Mouse (Mus musculus): ENCODE measurements around the gene Dap. TPM values are rescaled to one million over a fixed set of nuclear protein-coding genes. Genes with fewer than 3 reads are reported as not detected.
A peak's percentile ranks its signal among the peaks of the same experiment; 100 is the strongest.

The Dap gene
- polyA plus RNA-seq, 1 experiment from 2014 or later, result 83.1 TPM

DNA sequence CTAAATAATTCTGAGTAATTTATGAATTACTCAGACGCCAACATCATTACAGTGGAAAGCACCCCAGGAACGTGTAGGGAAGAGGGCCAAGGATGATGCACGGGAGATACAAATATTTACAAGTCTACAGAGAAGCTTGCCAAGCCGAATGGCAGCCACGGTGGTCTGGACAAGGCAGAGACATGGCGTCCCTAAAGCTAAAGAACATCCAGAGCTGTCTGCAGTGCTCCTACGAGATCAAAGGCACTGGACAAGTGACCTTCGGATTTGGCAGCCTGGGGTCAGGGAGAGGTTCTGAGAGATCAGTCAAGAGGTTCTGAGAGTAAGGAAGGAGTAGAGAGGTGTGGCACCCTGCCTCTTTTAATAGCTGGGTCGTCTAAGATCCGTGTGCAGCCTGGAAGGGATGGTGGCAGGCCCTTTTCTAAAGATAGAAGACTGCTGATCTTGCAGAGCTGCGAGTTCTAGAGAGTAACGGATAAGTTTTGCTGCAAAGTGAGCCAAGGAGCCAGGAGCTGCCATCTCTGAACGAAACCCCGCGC, 449 bp upstream of the Dap start:
- Histone ChIP-seq H3K9ac (peak overlapping the region; percentile 31), H3K4me3 (peak overlapping the region; percentile 73), H3K27me3 (no peaks in the 10 kb centered on the region), H3K4me2 (peak overlapping the region; percentile 69), H3K9me3 (no peaks in the 10 kb centered on the region), H3K4me1 (peaks cover 17% of the 10 kb centered on the region; the same call in 1 of the 2 replicates), H3K27ac (peak overlapping the region; percentile 51), H3K36me3 (no peaks in the 10 kb centered on the region)
- WGBS, result 25% methylated on average over 15 of the region's 15 CpGs
- ATAC-seq (ENCODE audit: borderline replicate concordance, extremely low read depth, low FRiP score, low TSS enrichment), result peak; percentile 36; the same call in 1 of the 2 replicates

DNA sequence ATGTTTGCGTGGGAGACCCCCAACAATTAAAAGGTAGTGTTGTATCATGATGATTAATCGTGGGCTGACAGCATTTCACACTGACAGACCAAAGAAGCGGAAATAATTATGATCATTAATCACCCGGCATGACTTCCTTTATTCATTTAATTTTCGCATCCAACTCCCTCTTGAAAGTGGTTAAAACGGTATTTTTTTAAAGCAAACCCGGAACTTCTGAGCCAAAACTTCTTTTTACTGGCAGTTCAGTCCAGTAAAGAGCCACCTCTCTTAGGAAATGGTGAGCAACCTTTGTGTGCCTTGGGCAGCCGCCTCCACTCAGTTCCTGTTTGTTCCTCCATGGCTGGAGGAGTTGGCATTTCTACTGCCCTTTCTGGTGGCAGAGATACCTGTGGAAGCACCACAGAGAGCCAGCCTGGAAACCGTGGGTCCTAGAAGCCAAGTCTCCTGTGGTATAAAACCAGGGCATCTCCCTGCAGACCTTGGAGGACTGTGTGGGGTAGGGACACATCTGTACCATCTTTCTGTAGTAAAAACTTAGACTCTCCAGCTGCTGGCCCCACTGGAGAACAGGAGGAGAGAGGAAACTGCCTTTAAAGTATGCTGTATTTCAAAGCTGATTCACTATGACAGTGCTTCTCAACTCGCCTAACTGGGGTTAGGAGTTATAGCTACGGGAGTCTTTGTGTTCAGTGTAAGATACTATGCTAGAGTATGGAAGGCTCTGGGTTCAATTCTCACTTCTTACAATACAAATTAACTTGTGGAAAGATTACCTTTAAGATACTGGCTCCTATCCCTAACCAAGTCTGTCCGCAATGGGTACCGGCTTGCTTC, 910 bp downstream of the Dap start:
- Histone ChIP-seq H3K27me3 (no peaks in the 10 kb centered on the region), H3K4me2 (peak overlapping the region; percentile 69), H3K36me3 (no peaks in the 10 kb centered on the region), H3K9ac (peak overlapping the region; percentile 88), H3K9me3 (no peaks in the 10 kb centered on the region), H3K27ac (peak overlapping the region; percentile 80), H3K4me3 (peak overlapping the region; percentile 73), H3K4me1 (peaks cover 17% of the 10 kb centered on the region; the same call in 1 of the 2 replicates)
- no peak for ATAC-seq (ENCODE audit: borderline replicate concordance, extremely low read depth, low FRiP score, low TSS enrichment)
- 27% methylated on average over 13 of the region's 13 CpGs for WGBS

DNA sequence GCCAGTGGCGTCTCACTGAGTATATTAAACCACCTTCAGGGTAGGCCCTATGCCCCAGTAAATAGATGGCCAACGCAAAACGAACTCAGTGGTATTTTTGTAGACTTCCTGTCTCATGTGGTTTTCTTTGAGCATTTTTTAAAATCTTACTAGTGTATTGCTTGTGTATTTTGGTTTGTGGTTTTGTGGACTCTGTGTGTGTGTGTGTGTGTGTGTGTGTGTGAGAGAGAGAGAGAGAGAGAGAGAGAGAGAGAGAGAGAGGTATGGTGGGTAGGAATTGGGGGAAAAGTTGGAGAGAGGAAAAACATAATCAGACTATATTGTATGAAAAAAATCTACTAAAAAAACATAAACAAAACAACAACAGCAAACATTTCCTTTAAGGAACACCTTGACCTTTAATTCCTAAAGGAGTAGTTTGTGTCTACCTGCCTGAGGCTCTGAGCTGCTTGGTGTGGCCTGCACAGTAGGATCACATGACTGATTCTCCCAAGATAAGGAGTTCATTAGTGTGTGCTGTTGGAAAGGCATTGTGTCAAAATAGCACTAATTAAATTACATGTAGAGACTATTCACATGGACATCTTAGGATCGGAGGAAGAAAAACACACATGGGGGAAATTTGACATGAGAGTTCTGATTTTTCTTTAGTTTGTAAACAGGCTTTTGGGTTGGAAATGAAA, 1.7 kb downstream of the Dap start:
- ATAC-seq (ENCODE audit: borderline replicate concordance, extremely low read depth, low FRiP score, low TSS enrichment), result no peak
- Histone ChIP-seq H3K9me3 (no peaks in the 10 kb centered on the region), H3K9ac (0 out of 2 replicates have a peak overlapping the region, but pooled peaks have one; percentile 88), H3K4me3 (peak overlapping the region; percentile 73), H3K4me1 (peaks cover 17% of the 10 kb centered on the region; the same call in 1 of the 2 replicates), H3K4me2 (peak overlapping the region; percentile 69), H3K27ac (peak overlapping the region; percentile 80; the same call in 1 of the 2 replicates), H3K27me3 (no peaks in the 10 kb centered on the region), H3K36me3 (no peaks in the 10 kb centered on the region)
- WGBS, result 78% methylated on average over 4 of the region's 4 CpGs

DNA sequence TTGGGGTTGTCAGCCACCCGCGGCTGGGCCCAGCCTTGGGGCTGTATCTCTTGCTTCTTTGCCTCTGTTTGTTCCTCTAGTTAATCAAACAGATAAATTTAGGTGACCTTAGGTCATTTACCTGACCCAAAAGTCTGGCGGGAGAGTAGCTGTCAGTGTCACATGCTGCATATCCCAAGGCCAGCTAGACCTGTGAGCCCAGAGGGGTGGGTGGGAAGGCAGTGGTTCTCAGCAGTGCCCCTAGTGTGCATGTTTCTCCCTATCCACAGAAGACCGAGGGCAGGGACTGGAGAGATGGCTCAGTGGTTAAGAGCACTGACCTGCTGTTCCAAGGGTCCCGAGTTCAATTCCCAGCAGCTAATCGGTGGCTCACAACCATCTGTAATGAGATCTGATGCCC, 2.4 kb downstream of the Dap start:
- no peak overlapping the region for H3K9ac ChIP-seq
- 58% methylated on average over 6 of the region's 6 CpGs for WGBS
- no peaks in the 10 kb centered on the region for H3K36me3 ChIP-seq

DNA sequence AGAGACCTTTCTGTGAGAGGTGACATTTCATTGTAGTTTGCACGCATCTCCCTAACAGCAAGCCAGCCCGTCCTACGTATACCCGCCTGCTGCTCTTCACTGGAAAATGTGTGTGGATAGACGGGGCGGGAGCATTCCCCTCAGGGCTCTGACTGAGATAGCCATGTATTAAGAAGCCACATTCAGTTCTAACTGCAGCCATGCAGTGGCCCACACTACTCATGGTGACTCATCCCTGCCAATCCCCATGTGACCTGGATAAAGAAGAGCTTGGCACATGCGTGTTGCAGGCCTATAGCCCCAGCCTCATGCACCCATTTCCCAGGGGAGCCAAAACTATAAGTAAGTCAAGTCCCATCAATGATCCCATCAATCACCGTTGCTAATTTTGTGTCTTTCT, 3.7 kb downstream of the Dap start:
- H3K9ac ChIP-seq, result no peak overlapping the region
- no peaks in the 10 kb centered on the region for H3K36me3 ChIP-seq
- H3K9me3 ChIP-seq, result no peaks in the 10 kb centered on the region
- peaks cover 17% of the 10 kb centered on the region; the same call in 1 of the 2 replicates for H3K4me1 ChIP-seq
- no peaks in the 10 kb centered on the region for H3K27me3 ChIP-seq
- no peak overlapping the region for H3K27ac ChIP-seq
- H3K4me3 ChIP-seq, result no peak overlapping the region
- ATAC-seq (ENCODE audit: borderline replicate concordance, extremely low read depth, low FRiP score, low TSS enrichment), result no peak
- H3K4me2 ChIP-seq, result no peak overlapping the region
- 93% methylated on average over 8 of the region's 8 CpGs for WGBS

More for the DNA sequence above, 2.4 kb downstream of the Dap start:
- peaks cover 17% of the 10 kb centered on the region; the same call in 1 of the 2 replicates for H3K4me1 ChIP-seq
- no peak for ATAC-seq (ENCODE audit: borderline replicate concordance, extremely low read depth, low FRiP score, low TSS enrichment)
- H3K27ac ChIP-seq, result no peak overlapping the region
- no peaks in the 10 kb centered on the region for H3K9me3 ChIP-seq
- H3K27me3 ChIP-seq, result no peaks in the 10 kb centered on the region
- H3K4me2 ChIP-seq, result 0 out of 2 replicates have a peak overlapping the region, but pooled peaks have one; percentile 69
- no peak overlapping the region for H3K4me3 ChIP-seq

DNA sequence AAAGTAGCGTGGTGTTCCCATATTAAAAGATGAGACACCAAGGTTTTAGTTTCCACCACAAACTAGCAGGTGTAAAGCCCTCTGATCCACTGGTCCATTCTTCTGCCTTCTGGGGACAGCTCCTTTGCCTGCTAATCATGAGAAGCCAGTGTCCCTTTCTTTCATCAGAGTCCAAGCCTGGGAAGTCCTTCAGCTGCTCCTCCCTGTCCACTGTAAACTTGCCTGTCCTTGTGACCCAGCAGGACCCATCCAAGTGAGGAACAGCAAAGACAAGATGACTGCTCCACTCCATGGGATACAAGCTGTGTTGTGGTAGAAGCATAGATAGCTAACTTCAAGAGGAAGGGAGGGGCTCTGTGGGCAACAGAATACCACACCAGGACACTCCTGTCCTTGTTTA, 8.9 kb downstream of the Dap start:
- Histone ChIP-seq H3K9me3 (no peaks in the 10 kb centered on the region), H3K4me2 (no peak overlapping the region), H3K27ac (no peak overlapping the region), H3K4me3 (no peak overlapping the region), H3K9ac (no peak overlapping the region), H3K4me1 (0 out of 2 replicates have a peak, but pooled peaks cover 7% of the 10 kb centered on the region), H3K27me3 (no peaks in the 10 kb centered on the region), H3K36me3 (0 out of 2 replicates have a peak, but pooled peaks cover 6% of the 10 kb centered on the region)
- WGBS, result 94% methylated on average over 1 of the region's 1 CpGs
- ATAC-seq (ENCODE audit: borderline replicate concordance, extremely low read depth, low FRiP score, low TSS enrichment), result no peak

DNA sequence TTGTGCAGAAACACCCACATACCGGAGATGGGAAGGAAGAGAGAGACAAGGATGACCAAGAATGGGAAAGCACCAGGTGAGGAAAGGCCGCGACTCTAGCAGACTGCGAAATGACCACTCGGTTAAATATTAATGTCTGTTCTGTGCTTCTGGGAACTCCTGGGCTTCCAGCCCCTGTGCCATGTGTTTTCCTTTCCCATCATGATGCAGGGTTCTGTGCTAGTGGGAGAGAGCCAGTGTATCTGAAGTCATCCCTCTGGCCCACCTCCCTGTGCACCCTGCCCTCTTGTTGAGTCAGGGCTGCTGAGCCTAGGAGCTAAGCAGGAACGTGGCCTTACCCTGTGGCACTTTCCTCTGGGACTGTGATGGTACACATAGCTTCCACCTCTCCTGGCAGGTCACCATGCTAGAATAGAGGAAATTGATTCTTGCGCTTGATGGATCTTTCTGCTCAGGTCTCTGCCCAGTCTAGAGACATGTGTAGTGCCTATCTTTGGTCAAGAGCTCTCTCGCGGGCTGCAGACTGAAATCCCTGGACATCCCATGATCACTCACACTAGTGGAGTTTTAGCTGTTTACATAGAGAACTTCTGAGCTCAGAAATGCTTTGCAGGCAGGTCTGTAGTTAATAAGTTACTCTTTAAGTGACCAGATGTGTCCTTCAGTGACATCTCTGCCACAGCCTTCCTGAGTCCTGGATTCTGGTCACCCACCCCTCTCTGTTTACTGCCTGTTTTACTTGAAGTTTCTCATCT, 11.9 kb downstream of the Dap start:
- H3K4me1 ChIP-seq, result 0 out of 2 replicates have a peak, but pooled peaks cover 7% of the 10 kb centered on the region
- no peaks in the 10 kb centered on the region for H3K27me3 ChIP-seq
- H3K9ac ChIP-seq, result no peak overlapping the region
- WGBS, result 71% methylated on average over 9 of the region's 9 CpGs
- H3K36me3 ChIP-seq, result peaks cover 17% of the 10 kb centered on the region; the same call in 1 of the 2 replicates
- H3K4me3 ChIP-seq, result no peak overlapping the region
- no peak overlapping the region for H3K27ac ChIP-seq
- ATAC-seq (ENCODE audit: borderline replicate concordance, extremely low read depth, low FRiP score, low TSS enrichment), result no peak
- no peaks in the 10 kb centered on the region for H3K9me3 ChIP-seq
- no peak overlapping the region for H3K4me2 ChIP-seq

DNA sequence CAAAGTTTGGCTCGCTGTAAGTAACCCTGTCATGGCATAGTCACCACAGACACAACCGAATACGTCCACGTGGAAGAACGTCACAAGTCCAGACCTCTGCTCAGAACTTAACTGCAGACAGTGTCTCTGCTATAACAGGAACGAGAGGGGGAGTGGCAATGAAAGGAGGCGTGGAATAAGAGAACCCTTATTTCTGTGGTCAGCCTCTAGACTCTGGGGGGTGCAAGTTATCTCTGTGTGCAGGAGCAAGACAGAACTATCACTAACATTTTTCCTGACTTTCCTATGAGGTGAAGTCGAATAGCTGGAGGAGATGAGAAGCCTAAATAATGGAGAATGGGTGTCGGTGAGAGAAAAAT, 12.4 kb downstream of the Dap start:
- no peak for ATAC-seq (ENCODE audit: borderline replicate concordance, extremely low read depth, low FRiP score, low TSS enrichment)
- Histone ChIP-seq H3K9ac (no peak overlapping the region), H3K9me3 (no peaks in the 10 kb centered on the region), H3K4me3 (no peak overlapping the region), H3K36me3 (peaks cover 21% of the 10 kb centered on the region; the same call in 1 of the 2 replicates), H3K4me1 (0 out of 2 replicates have a peak, but pooled peaks cover 7% of the 10 kb centered on the region), H3K27me3 (no peaks in the 10 kb centered on the region), H3K27ac (no peak overlapping the region), H3K4me2 (no peak overlapping the region)
- WGBS, result 81% methylated on average over 9 of the region's 9 CpGs

DNA sequence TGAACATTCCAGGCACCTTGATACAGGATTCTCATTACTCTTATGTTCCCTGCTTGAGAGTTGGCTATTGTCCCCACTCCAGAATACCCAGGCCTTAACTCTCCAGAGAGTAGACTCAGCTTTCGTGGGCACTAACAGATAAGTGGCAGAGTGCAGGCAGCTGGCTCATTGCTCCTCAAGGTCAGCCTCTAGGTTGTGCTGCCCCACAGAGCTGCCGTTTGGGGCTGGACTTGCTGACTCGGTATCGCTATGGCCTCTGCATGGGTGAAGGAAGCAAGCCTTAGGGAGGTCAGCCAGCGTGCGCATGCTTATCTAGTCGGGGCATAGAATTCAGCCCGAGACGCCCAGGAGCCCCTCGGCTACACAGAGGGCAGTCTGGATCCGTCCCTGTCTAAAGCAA, 13.3 kb downstream of the Dap start:
- Histone ChIP-seq H3K9me3 (no peaks in the 10 kb centered on the region), H3K4me3 (no peak overlapping the region), H3K27me3 (no peaks in the 10 kb centered on the region), H3K4me1 (0 out of 2 replicates have a peak, but pooled peaks cover 7% of the 10 kb centered on the region), H3K4me2 (no peak overlapping the region), H3K9ac (no peak overlapping the region), H3K27ac (no peak overlapping the region), H3K36me3 (peaks cover 29% of the 10 kb centered on the region; the same call in 1 of the 2 replicates)
- no peak for ATAC-seq (ENCODE audit: borderline replicate concordance, extremely low read depth, low FRiP score, low TSS enrichment)
- 63% methylated on average over 11 of the region's 11 CpGs for WGBS

DNA sequence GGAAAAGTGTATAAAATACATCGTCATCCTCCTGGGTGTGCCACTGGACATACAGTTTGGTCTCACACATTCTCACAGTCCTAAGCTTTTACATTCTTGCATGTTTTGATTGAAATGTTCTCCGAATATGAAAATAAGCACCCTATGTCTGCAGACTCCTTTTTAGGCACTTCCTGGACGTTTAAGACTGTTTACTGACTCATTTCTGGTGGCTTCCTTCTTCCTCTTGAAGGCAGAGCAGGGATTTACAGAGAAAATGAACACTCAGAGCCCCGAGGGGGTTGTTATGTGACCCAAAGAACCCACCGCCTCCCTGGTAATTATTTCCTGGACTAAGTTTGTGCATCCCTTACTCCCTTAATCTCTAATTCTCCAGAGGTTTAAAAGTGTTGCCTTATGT, 13.8 kb downstream of the Dap start:
- Histone ChIP-seq H3K4me3 (no peak overlapping the region), H3K27ac (no peak overlapping the region), H3K27me3 (no peaks in the 10 kb centered on the region), H3K36me3 (peaks cover 30% of the 10 kb centered on the region; the same call in 1 of the 2 replicates), H3K4me1 (0 out of 2 replicates have a peak, but pooled peaks cover 7% of the 10 kb centered on the region), H3K9me3 (no peaks in the 10 kb centered on the region), H3K4me2 (no peak overlapping the region), H3K9ac (no peak overlapping the region)
- no peak for ATAC-seq (ENCODE audit: borderline replicate concordance, extremely low read depth, low FRiP score, low TSS enrichment)
- WGBS, result 58% methylated on average over 5 of the region's 5 CpGs

DNA sequence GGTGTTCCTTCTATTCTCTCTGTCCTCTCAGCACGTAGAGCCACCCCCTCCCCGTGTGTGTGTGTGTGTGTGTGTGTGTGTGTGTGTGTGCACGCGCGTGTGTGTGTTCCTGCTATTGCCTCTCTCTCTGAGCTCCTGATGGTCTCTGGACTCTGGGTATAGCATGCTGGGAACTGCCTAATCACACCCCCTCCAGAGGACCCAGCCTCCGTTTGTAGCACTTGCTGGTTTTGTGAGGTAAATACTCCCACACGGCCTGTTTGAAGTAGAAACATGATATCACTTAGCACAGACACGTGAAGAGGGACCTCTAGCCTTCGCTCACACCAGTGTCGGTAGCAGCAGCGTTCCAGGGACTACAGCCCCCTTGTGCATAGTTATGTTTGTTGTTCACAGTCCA, 14.5 kb downstream of the Dap start:
- no peak overlapping the region for H3K27ac ChIP-seq
- no peak for ATAC-seq (ENCODE audit: borderline replicate concordance, extremely low read depth, low FRiP score, low TSS enrichment)
- H3K4me3 ChIP-seq, result no peak overlapping the region
- H3K9ac ChIP-seq, result no peak overlapping the region
- no peak overlapping the region for H3K4me2 ChIP-seq
- H3K27me3 ChIP-seq, result no peaks in the 10 kb centered on the region
- H3K4me1 ChIP-seq, result 0 out of 2 replicates have a peak, but pooled peaks cover 7% of the 10 kb centered on the region
- WGBS, result 50% methylated on average over 11 of the region's 11 CpGs
- no peaks in the 10 kb centered on the region for H3K9me3 ChIP-seq
- H3K36me3 ChIP-seq, result peaks cover 30% of the 10 kb centered on the region; the same call in 1 of the 2 replicates

All from lung, embryonic 15.5 days (tissue).